Mouse (Mus musculus) c-Kit-positive CD71-negative TER-119-negative erythroid progenitor cells, embryonic 14.5 days (primary cell): ENCODE measurements at regions not wholly inside any gene's neighbourhood (a gene's known extent, or its start where the extent isn't known, plus 50 kb on each side); places are given as distances from the start of the nearest gene placed in this dataset.
A peak's percentile ranks its signal among the peaks of the same experiment; 100 is the strongest.
"Not testable (repeated sequence)": the region's sequence is repeated elsewhere in the genome, so short reads cannot be mapped to it uniquely, and the experiment has no call there.

ENCODE experiments used
- DNase-seq: peaks from one replicate; pipeline ENCODE4 v3.0.0-alpha.2; 2013; ENCODE audit warnings: low read depth

- DNase-seq: no peak
Measured at GRCm38 (mm10) chr10:8136662-8137061, 180.6 kb upstream of the Tab2 start.

GRCm38 (mm10) chr10:8135272-8135671 is 179.2 kb upstream of the Tab2 start:
- no peak for DNase-seq

DNA sequence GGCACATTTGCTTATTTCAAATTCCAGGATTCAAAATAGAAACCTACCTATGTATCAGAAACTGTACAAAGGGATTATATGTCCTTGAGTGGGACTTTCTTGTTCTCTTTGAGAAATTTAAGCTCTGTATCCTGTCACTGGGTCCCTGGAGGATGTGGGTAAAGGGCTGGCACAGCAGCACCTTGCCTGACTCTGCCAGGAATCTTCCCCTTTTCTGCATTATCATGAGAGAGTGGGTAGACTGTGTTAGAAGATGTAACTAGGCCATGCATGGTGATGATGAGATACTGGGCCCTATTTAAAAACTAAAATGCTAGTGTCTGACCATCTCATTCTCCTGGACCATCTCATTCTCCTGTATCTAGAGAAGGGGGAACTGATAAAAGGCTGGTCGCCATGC is 178.4 kb upstream of the Tab2 start:
- no peak for DNase-seq

DNA sequence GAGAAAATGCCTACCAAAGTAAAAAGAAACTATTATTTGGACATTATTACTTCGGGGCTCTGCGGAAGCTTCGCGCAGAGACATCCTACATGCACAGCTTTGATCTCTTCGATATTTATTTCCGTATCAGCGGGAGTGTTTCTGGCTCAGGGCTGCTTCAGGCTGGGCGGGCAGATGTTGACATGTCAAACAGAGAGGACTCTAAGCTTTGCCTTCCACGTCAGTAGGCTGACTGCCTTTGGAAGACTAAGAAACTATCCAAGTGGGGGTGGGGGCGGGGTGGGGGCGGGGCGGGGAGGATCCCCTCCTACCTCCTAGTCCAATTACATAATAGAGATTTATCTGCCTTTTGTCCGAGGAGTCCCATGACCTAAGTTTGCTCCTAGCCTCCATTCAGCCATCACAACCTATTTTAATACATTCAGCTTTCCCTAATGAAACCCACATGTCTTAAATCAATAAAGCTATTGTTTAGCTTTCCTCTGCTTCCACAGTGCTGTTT is 177.5 kb upstream of the Tab2 start:
- DNase-seq: no peak

DNA sequence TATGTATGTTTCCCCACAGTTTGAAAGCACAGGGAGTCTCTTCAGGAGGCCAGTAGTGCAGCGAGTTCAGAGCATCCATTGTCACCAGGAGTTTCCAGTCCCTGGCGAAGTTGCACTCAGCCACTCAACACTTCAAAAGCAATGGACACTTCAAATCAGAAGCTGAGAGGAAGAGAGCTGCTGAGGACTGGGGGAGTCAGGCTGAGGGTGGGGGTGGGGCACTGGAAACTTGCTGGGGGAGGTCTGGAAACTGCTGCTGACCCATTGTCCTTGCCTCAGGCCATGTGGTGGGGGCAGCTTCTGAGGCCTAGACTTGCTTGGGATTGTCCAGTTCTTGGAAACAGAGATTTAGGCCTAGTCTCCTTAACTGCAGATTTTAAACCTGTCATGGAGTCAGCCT is 176.8 kb upstream of the Tab2 start:
- DNase-seq: no peak

- peak; percentile 28 for DNase-seq
Measured at GRCm38 (mm10) chr10:8130472-8131241, 174.6 kb upstream of the Tab2 start.

DNA sequence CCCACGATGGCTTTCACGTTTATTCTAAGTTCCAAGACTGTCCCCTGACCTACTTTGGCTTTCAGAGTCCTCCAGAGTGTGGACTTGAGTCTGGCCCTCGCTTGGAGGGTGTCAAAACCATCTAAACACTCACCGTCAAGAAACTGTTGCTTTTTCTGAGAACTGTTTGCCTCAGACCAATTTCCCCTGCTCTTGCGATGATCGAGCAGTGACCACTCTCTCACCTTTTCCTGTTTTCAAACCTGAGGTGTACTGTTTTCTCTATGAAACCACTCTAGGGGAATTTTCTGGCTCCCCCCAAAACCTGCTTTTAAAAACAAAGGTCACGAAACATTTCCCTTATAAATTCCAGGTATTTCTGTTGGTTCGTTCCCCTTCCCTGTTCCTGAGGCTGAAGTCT is 174.0 kb upstream of the Tab2 start:
- no peak for DNase-seq

DNA sequence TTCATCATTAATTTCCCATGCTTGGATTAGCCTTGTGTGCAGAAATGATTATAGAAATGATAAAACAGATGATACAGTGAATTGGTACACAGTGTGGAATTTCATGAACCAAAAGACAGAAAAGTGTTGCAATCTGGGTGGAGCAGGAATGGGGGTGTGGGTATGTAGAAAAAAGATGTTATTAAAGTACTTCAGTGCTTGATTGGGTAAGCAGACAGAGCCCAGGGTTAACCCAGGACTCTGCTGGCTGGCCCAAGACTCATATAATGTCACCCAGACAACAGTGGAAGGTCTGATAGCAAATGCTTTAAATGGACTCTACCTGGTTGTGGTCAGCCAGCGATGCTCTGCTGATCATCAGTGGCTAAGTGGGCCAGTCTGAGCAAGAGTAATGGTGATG is 168.1 kb upstream of the Tab2 start:
- DNase-seq: no peak

DNA sequence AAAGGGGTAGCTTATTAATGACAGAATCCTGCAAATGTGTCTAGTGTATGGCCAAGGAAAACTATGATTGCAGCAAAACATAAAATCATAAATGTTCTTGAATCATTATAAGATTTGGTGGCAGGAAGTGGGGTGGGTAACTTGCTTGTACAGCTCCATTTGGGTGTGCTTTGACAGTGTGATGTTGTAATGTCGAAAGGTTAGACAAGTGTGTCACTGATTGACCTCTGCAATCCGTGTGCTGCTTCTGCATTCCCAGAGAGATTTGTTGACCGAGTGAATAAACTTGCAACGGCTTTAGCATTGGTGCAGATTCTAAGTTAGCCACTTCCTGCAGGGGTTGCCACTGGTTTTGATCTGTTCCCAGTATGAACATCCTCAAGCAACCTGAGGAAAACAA is 165.9 kb upstream of the Tab2 start:
- no peak for DNase-seq

DNA sequence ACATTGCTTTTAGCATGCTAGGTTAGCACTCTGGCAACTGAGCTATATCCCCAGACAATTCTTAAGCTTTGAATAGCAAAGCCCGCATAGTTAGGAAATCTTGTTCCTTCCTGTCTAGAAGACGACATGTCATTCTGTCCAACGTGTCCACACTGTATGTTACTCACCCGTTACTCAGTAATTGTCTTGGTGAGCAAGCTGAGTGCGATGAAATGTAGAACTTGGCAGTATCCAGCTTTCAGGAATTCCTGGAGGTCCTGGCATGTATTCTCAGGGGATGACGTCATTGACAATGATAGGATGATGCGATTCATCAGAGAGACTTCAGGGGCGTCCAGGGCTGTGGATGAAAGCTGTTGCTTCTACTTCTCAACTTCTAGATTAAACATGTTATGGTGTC is 160.8 kb upstream of the Tab2 start:
- no peak for DNase-seq

- not testable (repeated sequence) for DNase-seq
Measured at GRCm38 (mm10) chr10:8114932-8115331, 158.9 kb upstream of the Tab2 start.

GRCm38 (mm10) chr10:8114530-8114929 is 158.5 kb upstream of the Tab2 start:
- DNase-seq: no peak

GRCm38 (mm10) chr10:8100489-8100888 is 144.5 kb upstream of the Tab2 start:
- DNase-seq: no peak

GRCm38 (mm10) chr10:8095924-8096323 is 139.9 kb upstream of the Tab2 start:
- no peak for DNase-seq

DNA sequence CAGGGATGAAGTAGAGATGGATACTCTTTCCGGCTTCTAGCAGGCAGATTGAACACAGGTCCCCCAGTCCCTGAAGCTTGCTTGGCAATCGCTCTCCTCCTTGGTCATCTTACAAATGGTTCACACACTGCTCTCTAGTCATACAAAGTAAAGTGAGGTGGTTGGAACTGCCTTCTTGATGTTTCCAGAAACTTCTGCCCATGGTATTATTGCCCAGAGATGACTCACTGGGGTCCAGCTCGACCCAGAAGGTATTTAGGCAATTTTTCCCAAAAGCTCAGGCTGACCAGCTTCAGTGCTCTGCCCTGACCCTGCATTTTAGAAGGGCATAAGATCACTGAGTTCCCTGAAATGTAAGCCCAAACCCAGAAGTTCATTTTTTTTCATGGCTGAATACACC is 139.2 kb upstream of the Tab2 start:
- no peak for DNase-seq

DNA sequence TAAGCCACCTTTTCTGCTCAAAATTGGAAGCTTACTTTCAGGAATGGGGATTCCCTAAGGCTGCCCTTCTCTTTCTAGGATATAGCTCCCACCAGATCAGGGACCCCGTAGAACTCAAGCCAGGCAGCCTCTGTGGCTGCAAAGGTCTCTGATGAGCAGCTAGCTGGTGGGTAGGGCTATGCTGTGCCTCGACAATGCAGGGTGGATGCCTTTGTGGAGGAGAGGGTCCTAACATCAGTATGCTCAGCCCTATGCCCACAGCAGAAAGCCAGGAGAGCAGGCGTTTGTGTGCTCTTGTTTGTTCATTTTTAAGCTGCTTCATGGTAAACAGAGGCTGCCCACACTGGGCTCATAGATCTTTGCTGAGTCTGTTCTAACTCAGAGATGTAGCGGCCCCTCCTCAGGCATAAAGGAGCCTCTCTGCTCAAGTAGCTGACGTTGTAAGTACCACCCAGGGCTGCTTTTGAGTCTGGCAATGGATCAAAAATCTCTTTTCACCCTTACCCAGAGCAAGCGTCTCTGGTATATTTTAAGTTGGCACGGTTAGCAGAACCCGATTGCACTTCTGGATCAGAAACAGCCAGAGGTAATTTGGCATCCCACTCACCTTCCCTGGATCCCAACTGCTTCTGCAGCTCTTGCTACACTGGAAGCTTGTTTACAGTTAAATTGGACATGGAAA is 136.0 kb upstream of the Tab2 start:
- no peak for DNase-seq

DNA sequence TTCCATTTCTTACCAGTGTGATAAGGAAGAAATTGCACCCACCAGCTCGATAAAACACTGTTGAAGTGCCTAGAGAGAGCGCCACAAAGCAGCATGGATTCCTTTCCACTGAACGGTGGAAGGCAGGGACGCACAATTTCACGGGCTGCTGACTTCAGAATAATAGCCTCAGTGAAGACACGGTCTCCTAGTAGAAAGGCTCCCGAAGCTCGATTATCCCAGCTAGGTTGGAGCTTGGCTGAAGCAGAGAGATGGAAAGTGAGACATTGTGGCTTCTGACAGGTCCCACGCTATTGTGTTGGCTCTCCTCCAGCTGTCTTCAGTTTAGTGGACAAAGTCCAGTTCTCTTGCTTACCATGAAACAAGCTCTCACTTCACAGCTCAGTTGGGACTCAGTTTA is 133.3 kb upstream of the Tab2 start:
- no peak for DNase-seq

DNA sequence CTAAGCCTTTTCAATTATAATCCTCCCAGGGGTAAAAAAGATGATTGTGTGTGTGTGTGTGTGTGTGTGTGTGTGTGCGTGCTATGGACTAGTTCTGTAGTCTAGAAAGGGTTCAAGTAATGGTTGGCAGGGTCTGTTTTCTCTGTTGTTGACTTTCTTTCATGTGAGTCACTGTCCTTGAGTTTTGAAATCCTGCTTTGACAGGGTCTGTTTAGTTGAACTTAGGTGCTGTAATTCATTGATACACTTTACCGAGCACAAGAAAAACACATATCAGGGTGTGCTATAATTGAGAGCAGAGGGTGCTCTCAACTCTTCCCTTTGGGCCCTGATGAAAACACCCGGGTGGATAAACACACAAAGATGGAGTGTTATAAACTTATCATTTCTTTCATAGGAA is 132.7 kb upstream of the Tab2 start:
- DNase-seq: no peak

GRCm38 (mm10) chr10:8088321-8088720 is 132.3 kb upstream of the Tab2 start:
- no peak for DNase-seq

GRCm38 (mm10) chr10:8087106-8087505 is 131.1 kb upstream of the Tab2 start:
- no peak for DNase-seq

DNA sequence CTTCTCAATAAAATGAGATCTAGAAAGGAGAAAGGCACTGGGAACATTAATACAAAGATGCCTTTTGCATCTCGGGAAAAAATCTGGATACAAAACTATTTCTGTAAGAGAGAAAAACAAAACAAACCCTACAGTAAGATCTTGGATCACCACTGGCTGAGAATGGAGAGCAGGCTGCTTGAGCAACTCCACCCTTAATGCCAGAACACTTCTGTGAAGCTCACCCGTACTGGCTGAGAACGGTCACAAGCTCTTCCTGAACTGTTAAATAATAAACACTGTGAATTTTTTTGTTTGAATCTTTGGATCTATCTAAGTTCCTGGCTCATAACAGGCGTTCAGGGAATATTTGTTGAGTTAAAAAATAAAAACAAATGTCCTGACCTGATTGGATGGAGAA is 130.4 kb upstream of the Tab2 start:
- no peak for DNase-seq

- no peak for DNase-seq
Measured at GRCm38 (mm10) chr10:8077904-8078811, 122.1 kb upstream of the Tab2 start.

- DNase-seq: no peak
Measured at GRCm38 (mm10) chr10:8072463-8072862, 116.4 kb upstream of the Tab2 start.
